Mouse (Mus musculus): Measurements from ENCODE around the gene Gm11172.

The Gm11172 gene

DNA sequence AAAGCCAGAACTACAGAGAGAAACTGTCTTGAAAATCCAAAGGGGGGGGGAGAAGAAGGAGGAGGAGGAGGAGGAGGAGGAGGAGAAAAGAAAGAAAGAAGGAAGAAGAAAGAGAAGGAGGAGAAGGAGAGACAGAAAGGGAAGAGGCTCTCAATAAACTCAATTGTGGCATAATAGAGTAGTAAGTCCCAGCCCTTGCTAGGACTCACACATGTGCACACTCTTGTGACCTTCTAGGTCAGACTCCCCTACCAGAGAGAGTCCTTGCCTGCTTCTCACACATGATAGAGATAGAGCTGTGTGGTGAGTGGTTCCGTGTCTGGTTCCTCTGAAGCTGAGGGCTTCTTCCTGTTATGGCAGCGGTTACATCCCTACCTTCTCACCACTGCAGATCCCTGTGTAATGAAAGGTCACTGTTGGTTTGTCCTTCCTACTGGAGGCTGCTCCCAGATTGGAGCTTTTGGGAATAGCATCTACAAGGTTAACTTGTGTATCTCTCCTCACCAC is at the start of gene Gm11172:
Gene Gm11172 (plus strand): TSS at position 51 of the 507 bp plus-strand sequence.
- 88% methylated on average over 2 of the region's 2 CpGs for WGBS

DNA sequence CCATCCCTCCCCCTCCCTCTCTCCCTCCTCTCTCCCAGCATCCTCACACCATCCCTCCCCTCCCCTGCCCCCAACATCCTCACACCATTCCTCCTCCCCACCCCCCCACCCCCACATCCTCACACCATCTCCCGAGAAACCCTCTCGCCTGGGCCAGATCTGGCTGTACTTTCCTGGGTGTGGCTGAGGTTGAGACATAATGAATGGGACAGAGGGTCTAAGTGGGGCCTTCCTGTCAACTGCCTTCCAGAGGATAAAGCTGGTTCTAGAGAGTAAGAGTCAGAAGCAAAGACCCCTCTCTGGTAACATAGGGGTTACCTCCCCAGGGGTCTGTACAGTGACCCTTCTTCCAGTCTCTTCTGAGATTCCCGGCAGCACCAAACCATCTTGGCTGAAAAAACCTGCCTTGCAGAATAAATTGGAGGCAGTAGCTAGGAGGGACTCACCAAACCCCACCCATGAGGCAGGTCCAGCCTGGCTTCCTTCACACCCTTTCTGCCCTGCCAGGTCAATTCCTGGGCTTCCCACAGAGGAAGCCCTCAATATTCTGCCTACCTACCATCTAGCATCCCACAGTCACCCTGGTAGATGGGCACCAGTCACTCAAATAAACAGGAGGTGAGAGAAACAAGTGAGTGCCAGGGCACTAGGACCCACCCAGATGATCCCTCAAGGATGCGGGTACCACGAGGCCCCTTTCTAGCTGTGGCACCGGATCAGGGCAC is 49.0 kb upstream of the Gm11172 start:
- WGBS: 75% methylated on average over 6 of the region's 6 CpGs

DNA sequence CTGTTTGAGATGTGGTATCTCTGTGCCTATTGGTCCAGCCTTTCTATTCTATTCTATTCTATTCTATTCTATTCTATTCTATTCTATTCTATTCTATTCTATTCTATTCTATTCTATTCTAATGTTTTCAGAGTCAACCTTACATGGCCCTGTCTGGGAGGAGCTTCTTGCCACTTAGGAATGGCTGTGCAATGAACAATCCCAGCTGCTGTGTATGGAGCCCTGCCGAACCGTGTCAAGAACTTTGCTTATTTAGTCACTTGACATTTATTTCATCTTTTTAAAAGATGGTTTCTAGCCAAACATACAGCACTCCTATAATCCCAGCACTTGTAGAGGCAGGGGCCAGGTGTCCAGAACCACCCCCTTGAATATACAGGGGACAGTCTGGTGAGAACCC is 48.4 kb upstream of the Gm11172 start:
- 62% methylated on average over 2 of the region's 2 CpGs for WGBS

DNA sequence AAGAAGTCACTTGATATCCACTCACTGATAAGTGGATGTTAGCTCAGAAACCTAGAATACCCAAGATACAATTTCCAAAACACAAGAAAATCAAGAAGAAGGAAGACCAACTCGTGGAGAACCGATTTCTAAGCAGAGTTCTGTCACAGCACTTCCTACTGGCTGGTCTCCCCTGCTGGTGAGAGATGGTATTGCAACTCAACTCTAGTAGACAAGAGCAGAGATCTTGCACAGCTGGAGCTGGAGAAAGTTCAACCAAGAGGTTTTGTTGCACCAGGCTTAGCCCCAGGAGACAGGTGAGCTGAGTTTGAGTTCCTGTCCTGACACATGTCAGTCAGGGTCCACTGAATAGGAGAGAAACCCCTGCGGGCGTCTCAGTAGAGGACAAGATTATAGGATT is 45.6 kb upstream of the Gm11172 start:
- WGBS: 35% methylated on average over 4 of the region's 4 CpGs

DNA sequence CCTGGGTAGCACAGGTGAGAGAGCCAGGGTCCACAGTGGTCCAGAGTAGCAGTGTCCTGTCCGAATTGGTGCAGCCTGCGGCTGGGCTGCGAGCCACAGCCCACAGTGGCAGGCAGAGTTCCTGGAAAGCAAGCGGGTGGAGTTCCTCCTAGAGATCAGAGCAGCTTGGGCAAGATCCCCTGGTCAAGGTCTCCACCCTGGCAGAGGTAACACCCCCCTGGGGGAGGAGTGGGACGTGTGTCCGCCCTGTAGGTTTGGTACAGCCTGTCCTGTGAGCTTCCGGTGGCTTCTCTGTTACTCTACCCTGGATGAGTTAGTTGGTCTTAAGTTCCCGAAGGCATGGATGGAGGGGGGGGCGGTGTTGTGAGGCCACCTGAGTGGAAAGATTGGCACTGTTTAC is 43.9 kb upstream of the Gm11172 start:
- 68% methylated on average over 9 of the region's 9 CpGs for WGBS

DNA sequence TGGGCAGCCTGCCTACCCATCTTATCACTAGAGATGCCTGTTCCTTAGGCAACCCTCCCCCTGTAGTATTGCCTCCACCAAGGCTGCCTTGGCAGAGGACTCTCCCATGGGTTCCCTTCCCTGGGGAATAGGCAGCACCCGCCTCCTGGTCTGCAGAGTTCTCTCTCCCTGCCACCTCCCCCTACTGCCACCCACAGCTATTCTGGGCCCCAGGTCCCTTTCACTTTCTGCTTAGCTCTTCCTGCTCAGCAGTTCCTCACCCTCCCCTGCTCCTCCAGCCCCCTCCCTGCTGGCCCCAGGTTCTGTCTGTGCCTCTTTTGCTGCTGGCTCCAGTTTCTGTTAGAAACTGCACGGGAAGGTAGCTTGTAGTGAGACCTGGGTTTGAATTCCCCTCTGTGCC is 43.1 kb upstream of the Gm11172 start:
- WGBS: 44% methylated on average over 2 of the region's 2 CpGs

DNA sequence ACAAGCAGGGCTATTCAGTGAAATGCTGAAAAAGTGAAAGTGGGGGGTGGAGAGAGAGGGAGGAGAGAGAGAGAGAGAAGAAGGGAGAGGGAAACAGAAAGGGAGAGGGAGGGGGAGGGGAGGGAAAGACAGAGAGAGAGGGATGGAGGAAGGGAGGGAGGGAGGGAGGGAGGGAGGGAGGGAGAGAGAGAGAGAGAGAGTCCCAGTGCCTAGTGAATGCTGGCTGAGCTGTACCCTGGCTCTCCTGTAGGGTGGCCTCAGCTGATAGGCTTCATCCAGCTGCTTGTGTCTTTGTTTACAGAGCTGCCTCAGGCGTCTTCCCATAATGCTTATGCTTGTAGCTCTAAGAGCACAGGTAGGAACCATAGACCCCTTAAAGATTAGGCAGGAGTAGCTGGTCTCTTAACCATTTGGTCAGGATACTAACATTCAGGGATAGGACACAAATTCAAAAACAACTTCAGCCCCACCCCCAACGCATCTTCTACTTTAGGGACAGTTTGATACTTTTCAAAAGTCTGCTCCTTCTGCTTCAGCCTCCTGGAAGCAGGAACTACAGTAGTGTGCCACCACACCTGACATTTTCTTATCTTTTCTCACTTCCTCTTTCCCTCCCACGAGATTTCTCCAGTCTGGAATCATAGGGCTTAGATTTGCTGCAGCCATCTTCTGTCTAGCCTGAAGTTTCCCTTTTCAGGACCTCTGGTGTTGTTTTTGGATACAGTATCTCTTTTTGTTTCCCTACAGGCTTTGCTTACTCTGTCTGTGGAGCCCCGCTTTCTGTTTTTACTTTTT is 42.0 kb upstream of the Gm11172 start:
- 54% methylated on average over 4 of the region's 4 CpGs for WGBS

DNA sequence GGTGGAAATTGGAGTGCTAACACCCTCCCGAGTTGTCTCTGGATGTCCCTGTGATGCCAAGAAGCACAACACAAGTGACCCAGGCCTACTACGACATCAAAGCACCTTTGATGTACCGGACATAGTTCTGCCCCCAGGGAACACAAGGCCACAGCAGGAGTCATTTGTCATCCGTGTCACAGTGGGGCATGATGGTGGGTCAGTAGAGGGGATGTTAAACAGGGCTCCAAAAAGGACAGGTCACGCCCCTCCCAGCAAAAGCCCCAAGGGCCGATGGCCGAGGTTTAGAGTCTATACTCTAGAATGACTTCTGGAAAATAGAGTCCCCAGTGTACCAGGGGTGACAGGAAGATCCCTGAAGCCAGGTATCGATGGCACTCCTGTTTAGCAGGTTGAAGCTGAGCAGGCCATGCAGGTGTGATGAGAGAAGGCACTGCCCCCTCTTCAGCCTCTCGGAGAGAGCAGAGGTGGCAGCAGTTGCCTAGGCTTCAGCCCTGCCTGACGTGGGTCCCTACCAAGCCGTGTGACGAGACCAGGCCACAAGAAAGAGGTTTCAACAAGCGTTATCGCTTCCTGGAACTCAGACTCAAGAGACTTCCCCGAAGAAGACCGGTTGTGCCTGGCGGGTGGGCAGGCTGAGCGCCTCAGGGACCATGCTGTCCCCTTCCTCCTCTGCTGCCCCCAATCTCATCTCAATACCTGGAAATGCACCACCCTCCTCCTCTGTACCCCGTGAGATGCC is 40.8 kb upstream of the Gm11172 start:
- 86% methylated on average over 19 of the region's 19 CpGs for WGBS

DNA sequence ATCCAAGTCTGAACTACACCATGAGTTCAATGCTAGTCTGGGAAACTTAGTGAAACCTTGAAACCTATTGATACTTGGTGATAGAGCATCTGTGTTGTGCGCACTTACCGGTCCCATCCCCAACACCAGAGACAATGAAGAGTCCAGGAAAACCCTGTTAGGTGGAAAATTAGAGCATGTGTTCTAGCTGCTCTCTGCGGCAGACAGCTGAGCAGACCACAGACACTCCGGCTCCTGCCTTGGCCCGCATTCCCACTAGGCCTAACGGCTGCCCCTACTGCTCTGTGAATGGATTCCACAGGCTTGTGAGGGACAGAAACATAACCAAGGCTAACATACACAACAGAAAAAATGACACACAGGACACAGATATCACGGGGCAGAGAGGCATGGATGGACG is 39.2 kb upstream of the Gm11172 start:
- 94% methylated on average over 8 of the region's 8 CpGs for WGBS

DNA sequence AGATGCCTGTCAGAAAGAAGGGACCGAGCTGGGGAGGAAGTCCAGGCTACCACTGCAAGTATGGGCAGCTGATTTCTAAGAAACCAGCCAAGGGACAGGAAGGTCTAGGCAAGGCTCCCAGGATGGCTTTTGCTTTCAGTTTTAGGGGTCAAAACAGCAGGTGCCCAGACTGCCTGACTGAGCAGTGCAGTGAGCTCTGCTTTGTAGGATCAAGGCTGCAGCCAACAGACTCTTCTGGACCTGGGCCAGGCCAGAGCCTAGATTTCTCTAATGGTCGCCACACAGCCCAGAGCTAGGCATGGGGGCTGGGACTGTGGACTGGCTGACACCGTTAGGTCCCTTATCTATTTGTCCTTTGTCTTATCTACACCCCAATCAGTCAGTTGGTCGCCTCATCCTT is 38.0 kb upstream of the Gm11172 start:
- WGBS: 85% methylated on average over 4 of the region's 4 CpGs

DNA sequence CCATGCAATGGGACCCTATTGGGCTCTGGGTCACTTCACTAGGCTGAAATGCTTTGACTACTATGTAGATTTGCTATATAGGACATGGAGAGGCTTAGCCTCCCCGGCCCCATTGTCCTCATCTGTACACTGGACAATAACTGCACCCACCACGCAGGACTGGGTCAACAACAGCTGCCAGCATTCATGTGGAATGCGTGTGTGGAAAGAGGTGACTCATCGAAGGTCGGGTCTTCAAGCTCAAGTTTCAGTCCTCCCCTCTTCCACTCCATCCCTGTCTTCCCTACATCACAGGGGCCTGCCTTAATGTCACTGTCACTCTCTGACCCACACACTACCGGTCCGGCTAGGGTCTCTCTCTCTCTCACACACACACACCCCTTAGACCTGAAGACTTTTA is 36.4 kb upstream of the Gm11172 start:
- 74% methylated on average over 7 of the region's 7 CpGs for WGBS

DNA sequence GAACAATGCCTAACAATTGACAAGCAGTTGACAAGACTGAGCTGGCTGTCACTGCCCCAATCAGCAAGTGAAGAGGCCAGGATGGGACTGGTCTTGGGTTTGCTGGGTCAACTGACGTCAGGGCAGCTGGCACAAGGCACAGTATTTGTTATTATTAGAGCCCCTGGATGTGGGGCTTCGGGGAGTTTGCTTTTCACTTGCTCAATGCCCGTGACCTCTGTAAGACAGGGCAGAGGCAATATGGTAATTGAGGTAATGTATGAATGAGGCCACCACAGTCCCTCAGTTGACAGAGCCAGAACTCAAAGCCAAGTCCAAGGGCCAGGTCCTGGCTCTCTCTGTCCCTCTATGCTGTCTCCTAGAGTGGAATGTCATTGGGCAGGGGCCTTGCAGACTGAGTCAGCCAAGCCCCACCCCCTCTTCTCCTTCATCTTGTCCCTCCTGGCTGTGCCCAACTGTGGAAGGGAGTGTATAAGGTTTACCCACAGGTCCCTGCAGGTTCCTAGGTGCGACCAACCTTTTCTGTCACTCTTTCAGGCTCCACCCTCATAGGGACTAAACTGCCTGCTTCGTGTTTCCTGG is 35.0 kb upstream of the Gm11172 start:
- WGBS: 87% methylated on average over 5 of the region's 5 CpGs

DNA sequence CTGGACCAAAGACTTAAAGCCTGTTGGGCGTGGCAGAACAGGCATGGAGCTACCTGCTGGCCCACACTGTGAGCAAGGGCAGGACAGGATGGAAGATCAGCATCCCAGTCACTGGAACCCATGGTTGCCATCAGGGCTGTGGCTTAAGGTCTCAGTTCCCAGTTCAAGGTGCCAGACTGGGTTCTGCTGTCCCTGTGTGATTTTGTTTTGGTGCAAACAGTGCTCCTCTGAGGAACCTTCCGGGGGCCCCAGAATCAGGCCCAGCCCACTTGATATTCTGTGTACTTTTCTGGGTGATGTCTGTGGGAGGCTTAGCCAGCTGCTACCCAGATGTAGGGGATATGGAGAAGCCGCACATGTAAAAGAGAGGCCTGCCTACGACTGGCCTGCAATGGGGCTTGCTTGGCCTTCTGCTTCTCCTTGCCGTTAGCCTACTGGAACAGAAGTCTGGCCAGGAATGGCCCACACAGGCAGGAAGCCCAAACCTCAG is 32.0 kb upstream of the Gm11172 start:
- WGBS: 73% methylated on average over 5 of the region's 5 CpGs

DNA sequence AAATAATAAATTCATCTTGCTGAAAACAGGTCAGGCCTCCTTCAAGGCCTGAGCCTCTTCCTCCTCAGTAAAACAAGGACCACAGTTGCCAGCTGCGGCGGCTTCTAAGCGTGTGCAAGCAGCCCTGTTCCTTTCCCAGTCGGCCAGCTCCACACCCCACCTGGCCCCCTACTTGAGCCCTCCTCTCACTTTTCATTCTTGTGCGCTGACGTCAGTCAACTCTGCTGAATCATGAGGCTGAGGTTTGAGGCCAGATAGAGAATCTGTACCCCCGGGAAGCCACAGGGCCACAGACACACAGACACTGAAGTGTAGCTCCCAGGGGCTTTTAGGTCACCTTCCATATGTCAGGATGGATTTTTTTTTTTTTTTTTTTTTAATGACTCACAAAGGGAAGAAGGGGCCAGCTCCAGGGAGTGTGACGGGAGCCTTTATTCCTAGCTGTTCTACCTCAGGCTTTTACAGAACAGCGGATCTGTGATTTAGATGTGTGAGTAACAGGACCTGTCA is 30.8 kb upstream of the Gm11172 start:
- 85% methylated on average over 9 of the region's 9 CpGs for WGBS

DNA sequence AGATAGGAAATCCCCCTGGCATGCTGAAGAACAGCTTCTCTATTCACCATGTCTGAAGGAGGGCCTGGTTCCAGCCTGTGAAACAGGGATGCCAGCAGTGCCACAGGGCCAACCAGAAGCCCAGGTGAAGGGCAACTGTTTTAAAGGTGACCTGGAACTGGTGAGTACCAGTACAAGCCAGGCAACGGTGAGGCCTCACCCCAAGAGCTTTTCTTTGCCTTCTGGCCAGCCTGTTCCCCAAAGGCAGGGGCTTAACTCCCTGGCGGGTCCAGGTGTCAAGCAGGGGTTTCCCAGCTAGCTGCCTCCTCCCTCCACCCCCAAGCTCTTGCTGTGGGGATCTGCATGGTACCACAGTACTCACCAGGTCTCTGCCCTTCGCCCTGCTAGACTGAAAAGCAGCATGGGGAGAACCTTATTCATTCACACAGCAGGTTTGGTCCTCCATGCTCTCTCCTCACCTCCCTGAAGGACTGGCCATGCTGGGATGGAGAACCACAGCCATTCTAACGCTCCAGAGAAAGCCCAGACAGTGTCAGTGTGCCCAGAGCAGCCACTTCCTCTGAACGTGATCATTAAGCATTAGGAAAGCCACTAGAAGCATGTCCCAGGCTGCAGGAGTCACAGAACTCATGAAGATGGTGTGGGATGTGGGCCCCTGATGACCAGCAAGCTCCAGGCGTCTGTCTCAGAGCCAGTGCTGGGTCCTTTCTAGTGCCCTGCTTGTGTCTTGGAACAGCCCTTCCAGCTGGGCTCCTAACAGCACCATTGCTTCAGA is 30.2 kb upstream of the Gm11172 start:
- 86% methylated on average over 6 of the region's 6 CpGs for WGBS

DNA sequence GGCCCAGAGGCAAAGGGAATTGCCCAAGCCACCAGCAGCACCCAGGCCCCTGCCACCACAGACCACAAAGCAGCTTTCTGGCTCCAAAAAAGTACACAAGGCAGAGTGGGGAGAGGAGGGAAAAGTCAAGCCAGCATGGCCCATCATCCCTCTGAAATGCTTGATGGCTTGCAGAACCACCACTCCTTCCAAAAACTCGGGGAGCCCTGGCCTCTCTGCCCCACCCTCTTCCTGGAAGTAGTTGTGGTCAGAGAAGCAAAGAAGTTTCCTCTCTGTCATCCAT is 29.6 kb upstream of the Gm11172 start:
- WGBS: 67% methylated on average over 1 of the region's 1 CpGs

DNA sequence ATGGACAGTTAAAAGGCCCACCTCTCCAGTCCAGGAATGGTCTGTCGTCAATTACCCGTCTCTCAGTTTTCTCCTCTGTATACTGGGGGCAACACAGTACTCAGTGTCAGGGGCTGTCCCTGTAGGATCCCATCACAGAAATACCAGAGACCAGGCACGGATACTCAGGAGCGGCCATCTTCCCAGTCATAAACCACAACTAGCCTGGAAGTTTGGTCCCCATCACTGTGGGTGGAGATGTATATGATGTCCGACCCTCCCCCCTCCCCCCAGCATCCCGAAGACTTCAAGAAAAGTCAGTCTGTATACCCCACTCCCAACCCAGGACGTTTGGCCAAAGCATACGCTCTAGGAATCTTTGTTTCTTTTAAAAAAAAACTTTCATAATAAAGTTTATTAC is 29.3 kb upstream of the Gm11172 start:
- 83% methylated on average over 8 of the region's 8 CpGs for WGBS

DNA sequence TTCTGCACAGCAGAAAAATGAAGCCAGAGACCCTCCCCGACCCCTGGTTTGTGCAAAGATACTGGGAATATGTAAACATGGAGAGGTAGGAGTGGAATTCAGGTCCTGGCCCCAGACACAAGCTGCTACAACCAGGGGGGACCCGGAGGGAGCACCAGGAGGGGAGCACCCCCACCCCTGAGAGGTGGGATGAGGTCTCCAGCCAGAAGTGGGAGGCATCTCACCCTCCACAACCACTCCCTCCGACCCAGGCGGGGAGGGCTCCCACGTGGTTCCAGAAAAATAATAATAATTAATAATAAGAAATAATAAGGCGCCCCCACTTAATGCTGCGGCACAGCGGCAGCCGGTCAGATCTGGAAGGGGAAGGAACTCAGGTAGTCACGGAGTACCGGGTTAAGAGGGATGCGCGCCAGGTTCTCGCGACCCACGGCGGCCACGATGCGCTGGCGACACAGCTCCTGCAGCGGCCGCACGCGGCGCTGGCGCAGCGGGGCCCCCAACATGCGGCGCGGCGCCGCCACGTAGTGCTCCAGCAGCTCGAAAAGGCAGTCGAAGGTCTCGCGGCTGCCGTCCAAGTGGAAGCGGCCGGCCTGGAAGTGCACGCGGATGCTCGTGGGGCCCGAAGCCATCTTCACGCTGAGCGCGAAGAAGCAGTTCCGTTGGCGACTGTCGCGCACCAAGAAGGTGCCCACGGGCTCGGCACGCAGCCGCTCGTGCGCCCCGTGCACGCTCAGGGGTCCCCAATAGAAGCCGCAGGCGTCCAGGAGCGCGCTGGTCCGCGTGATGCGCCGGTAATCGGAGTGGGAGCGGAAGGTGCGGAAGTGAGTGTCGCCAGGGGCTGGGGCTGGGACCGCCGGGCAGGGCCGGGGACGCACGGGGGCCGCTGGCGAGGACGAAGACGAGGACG is 28.6 kb upstream of the Gm11172 start:
- 2% methylated on average over 81 of the region's 81 CpGs for WGBS

DNA sequence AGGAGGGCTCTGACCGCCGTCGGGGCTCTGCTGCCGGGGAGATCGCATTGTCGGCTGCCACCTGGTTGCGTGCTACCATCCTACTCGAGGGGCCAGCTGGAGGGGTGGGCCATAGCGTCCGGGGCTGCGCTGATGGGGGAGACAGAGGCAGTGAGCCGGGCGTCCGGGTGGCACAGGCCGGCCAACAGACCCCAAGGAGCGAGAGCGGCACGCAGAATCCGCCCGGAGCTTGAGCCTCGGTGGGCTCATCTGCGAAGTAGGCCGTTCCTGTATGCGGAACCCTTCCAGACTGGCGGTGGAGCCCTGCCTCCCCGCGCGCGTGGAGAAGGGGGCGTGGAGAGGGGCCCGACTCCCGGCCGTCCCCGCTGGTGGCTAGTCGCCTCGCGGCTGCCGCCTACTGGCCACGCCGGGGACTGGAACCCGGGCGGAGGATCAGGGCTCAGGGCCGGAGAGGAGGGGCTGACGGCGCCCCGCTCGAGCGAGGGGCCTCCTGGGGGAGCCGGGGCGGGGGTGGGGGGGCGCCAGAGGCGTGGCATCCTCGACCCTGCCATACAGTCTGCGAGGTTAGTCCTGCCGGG is 27.8 kb upstream of the Gm11172 start:
- under 1% methylated on average over 48 of the region's 55 CpGs for WGBS
